Mouse (Mus musculus) cerebellum, postnatal 10 days (tissue): ENCODE measurements around the gene Gar1.

Source experiments
- DNase-seq, 2 experiments: peaks; one replicate each; pipeline ENCODE4 v3.0.0; 2021; ENCODE audit warnings: mixed read lengths in 2 of 2

Gar1 gene

GRCm38 (mm10) chr3:129799011-129799410, 32.2 kb downstream of the Gar1 start:
- DNase-seq, result no peak

DNA sequence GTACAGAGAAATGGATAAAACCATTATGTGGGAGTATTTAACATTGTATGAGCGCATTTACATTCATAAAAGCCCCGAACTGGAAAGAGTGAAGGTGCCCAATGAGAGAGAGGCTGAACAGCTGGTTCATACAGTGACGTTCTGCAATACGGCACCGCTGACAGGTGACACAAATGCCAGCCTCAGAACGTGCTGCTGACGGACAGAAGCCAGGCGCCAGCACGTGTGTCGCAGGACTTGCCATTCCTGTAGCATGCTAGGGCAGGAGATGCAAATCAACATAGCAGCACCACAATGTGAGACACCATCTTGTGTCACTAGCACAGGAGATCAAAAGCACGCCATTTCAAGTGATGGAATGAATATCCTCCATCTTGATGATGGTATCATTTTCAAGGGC, 32.6 kb downstream of the Gar1 start:
- DNase-seq, result no peak

- DNase-seq, result no peak
Observed at GRCm38 (mm10) chr3:129797341-129797740, 33.9 kb downstream of the Gar1 start.

DNA sequence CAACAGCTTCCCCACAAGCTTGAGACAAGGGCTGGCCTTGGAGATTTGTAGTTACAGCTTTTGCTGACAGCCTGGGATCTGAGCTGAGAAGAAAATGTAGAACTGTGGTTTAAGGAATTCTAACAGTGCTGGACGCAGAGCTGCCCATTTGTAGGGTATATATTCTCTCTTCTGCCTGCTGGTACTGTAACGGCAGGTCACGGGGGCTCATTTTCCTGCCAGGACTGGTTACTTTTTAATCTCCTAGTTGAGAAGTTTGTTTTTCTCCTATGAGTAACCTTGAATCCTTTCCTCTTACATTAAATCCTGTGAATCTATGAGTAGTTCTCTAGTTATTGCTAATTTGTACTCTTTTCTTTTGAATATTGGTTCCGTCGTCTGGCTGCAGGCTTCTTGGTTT, 37.4 kb downstream of the Gar1 start:
- no peak for DNase-seq

DNA sequence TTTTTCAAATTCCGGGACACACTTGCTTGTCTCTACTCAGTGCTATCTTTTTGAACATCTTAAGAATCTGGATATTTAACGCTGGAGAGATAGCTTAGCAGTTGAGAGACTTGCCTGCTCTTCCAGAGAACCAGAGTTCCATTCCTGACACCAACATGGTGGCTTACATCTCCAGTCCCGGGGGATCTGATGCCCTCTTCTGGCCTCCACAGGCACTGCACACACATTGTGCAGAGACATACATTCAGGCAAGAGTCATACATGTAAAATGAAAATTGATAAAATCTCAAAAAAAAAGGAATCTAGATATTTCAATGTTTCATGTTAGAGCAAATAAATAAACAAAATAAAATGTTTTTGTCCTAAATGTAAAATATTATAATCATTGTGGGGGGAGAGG, 48.5 kb downstream of the Gar1 start:
- DNase-seq, result no peak

- DNase-seq, result no peak
Observed at GRCm38 (mm10) chr3:129781435-129781834, 49.8 kb downstream of the Gar1 start.
